Mouse (Mus musculus): Measurements from ENCODE around the gene En1. TPM values are rescaled to one million over a fixed set of nuclear protein-coding genes. Genes with fewer than 3 reads are reported as not detected.

The En1 gene
- polyA plus RNA-seq, 1 experiment from 2014 or later, result 0.07 TPM

GRCm38 (mm10) chr1:120643848-120644711 is 41.9 kb downstream of the En1 start:
- no peak overlapping the region for H3K9ac ChIP-seq (ENCODE audit: low read length)
- H3K27me3 ChIP-seq (ENCODE audit: control insufficient read depth, insufficient read depth, low read length), result no peaks in the 10 kb centered on the region
- H3K36me3 ChIP-seq (ENCODE audit: control insufficient read depth, insufficient read depth), result no peaks in the 10 kb centered on the region
- ATAC-seq (replicated peaks; ENCODE audit: extremely low read depth, insufficient read depth, low FRiP score), result no peak
- peak overlapping the region; percentile 27; the same call in 1 of the 2 replicates for H3K4me2 ChIP-seq (ENCODE audit: low read depth, low read length)
- WGBS, result 29% methylated on average over 13 of the region's 13 CpGs
- H3K4me3 ChIP-seq (ENCODE audit: low read length), result no peak overlapping the region; the same call in 1 of the 2 replicates
- H3K9me3 ChIP-seq (replicated peaks; ENCODE audit: control insufficient read depth, low read length), result no peaks in the 10 kb centered on the region
- no peaks in the 10 kb centered on the region for H3K4me1 ChIP-seq (ENCODE audit: control insufficient read depth, insufficient read depth, low read length)
- H3K27ac ChIP-seq (ENCODE audit: low read length), result no peak overlapping the region

- Histone ChIP-seq H3K9ac (ENCODE audit: low read length) (no peak overlapping the region), H3K4me1 (ENCODE audit: control insufficient read depth, insufficient read depth, low read length) (no peaks in the 10 kb centered on the region), H3K9me3 (replicated peaks; ENCODE audit: control insufficient read depth, low read length) (no peaks in the 10 kb centered on the region), H3K27me3 (ENCODE audit: control insufficient read depth, insufficient read depth, low read length) (no peaks in the 10 kb centered on the region), H3K4me2 (ENCODE audit: low read depth, low read length) (no peak overlapping the region), H3K4me3 (ENCODE audit: low read length) (no peak overlapping the region), H3K36me3 (ENCODE audit: control insufficient read depth, insufficient read depth) (no peaks in the 10 kb centered on the region), H3K27ac (ENCODE audit: low read length) (no peak overlapping the region)
- ATAC-seq (replicated peaks; ENCODE audit: extremely low read depth, insufficient read depth, low FRiP score), result no peak
- 81% methylated on average over 1 of the region's 1 CpGs for WGBS
These were observed 42.5 kb downstream of the En1 start for GRCm38 (mm10) chr1:120644755-120645154.

- no peak overlapping the region for H3K4me3 ChIP-seq (ENCODE audit: low read length)
- H3K9me3 ChIP-seq (replicated peaks; ENCODE audit: control insufficient read depth, low read length), result no peaks in the 10 kb centered on the region
- no peaks in the 10 kb centered on the region for H3K27me3 ChIP-seq (ENCODE audit: control insufficient read depth, insufficient read depth, low read length)
- H3K36me3 ChIP-seq (ENCODE audit: control insufficient read depth, insufficient read depth), result no peaks in the 10 kb centered on the region
- H3K4me2 ChIP-seq (ENCODE audit: low read depth, low read length), result no peak overlapping the region
- WGBS, result 69% methylated on average over 8 of the region's 8 CpGs
- no peaks in the 10 kb centered on the region for H3K4me1 ChIP-seq (ENCODE audit: control insufficient read depth, insufficient read depth, low read length)
- no peak overlapping the region for H3K27ac ChIP-seq (ENCODE audit: low read length)
- no peak overlapping the region for H3K9ac ChIP-seq (ENCODE audit: low read length)
- no peak for ATAC-seq (replicated peaks; ENCODE audit: extremely low read depth, insufficient read depth, low FRiP score)
These were observed 47.9 kb downstream of the En1 start for GRCm38 (mm10) chr1:120650068-120650467.

- ATAC-seq (replicated peaks; ENCODE audit: extremely low read depth, insufficient read depth, low FRiP score), result no peak
- Histone ChIP-seq H3K27me3 (ENCODE audit: control insufficient read depth, insufficient read depth, low read length) (no peaks in the 10 kb centered on the region), H3K4me2 (ENCODE audit: low read depth, low read length) (no peak overlapping the region), H3K27ac (ENCODE audit: low read length) (no peak overlapping the region), H3K36me3 (ENCODE audit: control insufficient read depth, insufficient read depth) (no peaks in the 10 kb centered on the region), H3K9me3 (replicated peaks; ENCODE audit: control insufficient read depth, low read length) (no peaks in the 10 kb centered on the region), H3K9ac (ENCODE audit: low read length) (no peak overlapping the region), H3K4me3 (ENCODE audit: low read length) (no peak overlapping the region), H3K4me1 (ENCODE audit: control insufficient read depth, insufficient read depth, low read length) (no peaks in the 10 kb centered on the region)
- WGBS, result 83% methylated on average over 5 of the region's 5 CpGs
These were observed 49.8 kb downstream of the En1 start for GRCm38 (mm10) chr1:120651997-120652396.

- H3K4me1 ChIP-seq (ENCODE audit: control insufficient read depth, insufficient read depth, low read length), result no peaks in the 10 kb centered on the region
- H3K9ac ChIP-seq (ENCODE audit: low read length), result no peak overlapping the region
- no peaks in the 10 kb centered on the region for H3K36me3 ChIP-seq (ENCODE audit: control insufficient read depth, insufficient read depth)
- ATAC-seq (replicated peaks; ENCODE audit: extremely low read depth, insufficient read depth, low FRiP score), result no peak
- H3K27ac ChIP-seq (ENCODE audit: low read length), result no peak overlapping the region
- H3K4me3 ChIP-seq (ENCODE audit: low read length), result no peak overlapping the region
- WGBS, result 68% methylated on average over 7 of the region's 7 CpGs
- H3K27me3 ChIP-seq (ENCODE audit: control insufficient read depth, insufficient read depth, low read length), result no peaks in the 10 kb centered on the region
- no peaks in the 10 kb centered on the region for H3K9me3 ChIP-seq (replicated peaks; ENCODE audit: control insufficient read depth, low read length)
- H3K4me2 ChIP-seq (ENCODE audit: low read depth, low read length), result no peak overlapping the region
These were observed 52.8 kb downstream of the En1 start for GRCm38 (mm10) chr1:120654950-120655396.

Other genes starting within 250 kb of the En1 start
- gene Marco, start 97.4 kb upstream of the En1 start, polyA plus RNA-seq (2015; fragmentation: Nextera tagmentation; extraction: Ambion mirVana), result 0.09 and 0.10 TPM in 2 replicates